Mouse (Mus musculus) megakaryocyte, embryonic 14.5 days (primary cell): Measurements from ENCODE around the gene Celf2.

Source experiments
- FLI1 ChIP-seq: IDR thresholded peaks from 2 replicates; pipeline ENCODE4 v1.6.1; 2012; ENCODE audit warnings: low read length, inconsistent platforms, mixed read lengths
- GATA1 ChIP-seq: IDR thresholded peaks from 3 replicates; pipeline ENCODE4 v1.6.1; 2012; ENCODE audit warnings: mixed read lengths, low read length, inconsistent platforms, borderline replicate concordance

GRCm38 (mm10) chr2:6490870-6491269 is 1018.5 kb downstream of the Celf2 start:
- TF ChIP-seq GATA1 (no peak), FLI1 (no peak)
